Mouse (Mus musculus): Measurements from ENCODE around the gene Mrps12. TPM values are rescaled to one million over a fixed set of nuclear protein-coding genes. Genes with fewer than 3 reads are reported as not detected.

Gene Mrps12
- polyA plus RNA-seq, 1 experiment from 2014 or later = 118 TPM

DNA sequence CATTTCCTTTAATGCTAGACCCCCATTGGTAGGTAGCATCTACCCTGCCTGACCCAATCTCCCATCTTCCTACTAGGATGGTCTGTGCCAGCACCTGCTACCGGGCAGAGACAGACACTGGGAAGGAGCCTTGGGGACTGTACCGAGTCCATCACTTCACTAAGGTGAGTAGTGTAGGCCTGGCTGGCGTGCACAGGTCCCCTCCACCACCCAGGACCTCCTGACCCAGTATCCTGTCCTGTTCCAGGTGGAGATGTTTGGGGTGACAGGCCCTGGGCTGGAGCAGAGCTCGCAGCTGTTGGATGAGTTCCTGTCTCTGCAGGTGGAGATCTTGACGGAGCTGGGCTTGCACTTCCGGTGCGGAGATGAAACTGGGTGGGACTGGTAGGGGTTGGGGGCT lies 8.3 kb upstream of the Mrps12 start:
- TF ChIP-seq CTCF (IDR thresholded peaks at IDR 0.05; ENCODE audit: low read depth) (no peak), EP300 (optimal IDR thresholded peaks at IDR 0.05) (no peak)
- peaks cover 6% of the 10 kb centered on the region; the same call in 1 of the 2 replicates for H3K36me3 ChIP-seq (ENCODE audit: control insufficient read depth, insufficient read depth, low read length)
- H3K9me3 ChIP-seq (ENCODE audit: control insufficient read depth, low read length) = no peaks in the 10 kb centered on the region
- H3K4me2 ChIP-seq (replicated peaks; ENCODE audit: low read depth) = no peak overlapping the region
- no peak overlapping the region for H3K4me3 ChIP-seq (ENCODE audit: low read depth, low read length)
- ATAC-seq (ENCODE audit: low FRiP score, low TSS enrichment) (no peak), DNase-seq (ENCODE audit: low spot score) (no peak)
- 87% methylated on average over 7 of the region's 7 CpGs for WGBS
- H3K4me1 ChIP-seq (replicated peaks; ENCODE audit: control insufficient read depth, insufficient read depth) = no peaks in the 10 kb centered on the region
- no peak overlapping the region for H3K27ac ChIP-seq (replicated peaks)
- no peaks in the 10 kb centered on the region for H3K27me3 ChIP-seq (ENCODE audit: control insufficient read depth, insufficient read depth, low read length)
- H3K9ac ChIP-seq (ENCODE audit: low read length) = no peak overlapping the region

DNA sequence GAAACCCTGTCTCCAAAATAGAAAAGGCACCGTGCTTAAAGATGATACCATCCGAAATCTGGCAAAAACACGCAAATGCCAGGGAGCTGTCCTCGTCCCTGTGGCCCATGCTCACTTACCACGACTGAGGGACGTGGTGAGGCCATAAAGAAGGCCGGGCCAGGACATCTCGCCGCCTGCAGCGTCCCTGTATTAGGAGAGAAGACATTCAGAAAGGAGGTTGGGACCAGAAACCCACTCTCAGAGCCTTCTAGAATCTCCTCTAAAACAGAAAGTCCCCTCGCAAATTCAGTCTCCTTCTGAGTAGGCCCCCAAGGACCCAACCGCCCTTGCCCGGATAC lies 282 bp downstream of the Mrps12 start:
- H3K27ac ChIP-seq (replicated peaks) = peak overlapping the region; percentile 81
- peak overlapping the region; percentile 70 for H3K9ac ChIP-seq (ENCODE audit: low read length)
- H3K4me2 ChIP-seq (replicated peaks; ENCODE audit: low read depth) = peak overlapping the region; percentile 86
- ATAC-seq (ENCODE audit: low FRiP score, low TSS enrichment) (no peak; the same call in none of the 2 replicates), DNase-seq (ENCODE audit: low spot score) (no peak)
- WGBS = 1% methylated on average over 13 of the region's 13 CpGs
- H3K36me3 ChIP-seq (ENCODE audit: control insufficient read depth, insufficient read depth, low read length) = no peaks in the 10 kb centered on the region; the same call in none of the 2 replicates
- H3K4me3 ChIP-seq (ENCODE audit: low read depth, low read length) = peak overlapping the region; percentile 63
- TF ChIP-seq CTCF (IDR thresholded peaks at IDR 0.05; ENCODE audit: low read depth) (no peak), EP300 (optimal IDR thresholded peaks at IDR 0.05) (no peak)
- H3K27me3 ChIP-seq (ENCODE audit: control insufficient read depth, insufficient read depth, low read length) = no peaks in the 10 kb centered on the region
- H3K4me1 ChIP-seq (replicated peaks; ENCODE audit: control insufficient read depth, insufficient read depth) = no peaks in the 10 kb centered on the region
- no peaks in the 10 kb centered on the region for H3K9me3 ChIP-seq (ENCODE audit: control insufficient read depth, low read length)

DNA sequence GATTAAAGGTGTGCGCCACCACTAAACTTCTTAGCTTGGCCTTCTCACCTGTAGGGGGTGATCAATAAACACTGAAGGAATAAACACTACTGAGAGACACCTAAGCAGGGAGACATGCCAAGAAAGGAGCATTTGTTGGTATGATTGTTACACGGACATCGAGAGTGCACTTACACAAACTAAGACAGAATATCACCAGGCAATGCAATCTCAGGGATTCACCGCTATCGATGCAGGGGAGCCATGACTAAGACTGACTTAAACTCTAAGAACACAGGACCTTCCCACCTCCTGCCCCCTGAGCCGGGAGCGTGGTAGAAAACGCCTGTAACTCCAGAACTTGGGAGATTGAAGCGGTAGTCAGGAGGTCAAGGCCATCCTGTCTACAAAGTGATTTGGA lies 671 bp downstream of the Mrps12 start:
- no peak for TF ChIP-seq EP300 (optimal IDR thresholded peaks at IDR 0.05)
- TF ChIP-seq CTCF (IDR thresholded peaks at IDR 0.05; ENCODE audit: low read depth) = peak; percentile 27
- DNase-seq (ENCODE audit: low spot score) = no peak
- no peaks in the 10 kb centered on the region; the same call in none of the 2 replicates for H3K36me3 ChIP-seq (ENCODE audit: control insufficient read depth, insufficient read depth, low read length)
- no peaks in the 10 kb centered on the region for H3K9me3 ChIP-seq (ENCODE audit: control insufficient read depth, low read length)
- no peaks in the 10 kb centered on the region for H3K27me3 ChIP-seq (ENCODE audit: control insufficient read depth, insufficient read depth, low read length)
- WGBS = 29% methylated on average over 9 of the region's 9 CpGs
- peak overlapping the region; percentile 86 for H3K4me2 ChIP-seq (replicated peaks; ENCODE audit: low read depth)
- H3K4me1 ChIP-seq (replicated peaks; ENCODE audit: control insufficient read depth, insufficient read depth) = no peaks in the 10 kb centered on the region
- H3K9ac ChIP-seq (ENCODE audit: low read length) = peak overlapping the region; percentile 70
- H3K4me3 ChIP-seq (ENCODE audit: low read depth, low read length) = peak overlapping the region; percentile 63
- H3K27ac ChIP-seq (replicated peaks) = peak overlapping the region; percentile 81
- no peak for ATAC-seq (ENCODE audit: low FRiP score, low TSS enrichment)

DNA sequence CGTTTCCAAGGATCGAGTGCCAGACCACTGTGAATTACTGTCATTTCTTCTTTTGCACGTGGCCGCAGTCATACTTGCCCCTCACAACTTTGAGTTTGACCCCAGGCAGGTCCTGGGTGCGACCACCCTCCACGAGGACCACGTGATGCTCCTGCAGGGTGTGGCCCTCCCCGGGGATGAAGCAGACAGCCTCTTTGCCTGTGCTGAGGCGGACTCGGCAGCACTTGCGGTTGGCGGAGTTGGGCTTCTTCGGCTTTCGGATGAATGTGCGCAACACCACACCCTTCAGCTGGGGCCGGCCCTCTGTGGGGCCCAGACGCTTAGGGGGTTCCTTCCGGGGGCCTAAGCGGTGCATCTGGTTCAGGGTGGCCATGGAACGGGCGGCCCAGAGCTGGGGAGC lies 1.8 kb downstream of the Mrps12 start:
- H3K9me3 ChIP-seq (ENCODE audit: control insufficient read depth, low read length) = no peaks in the 10 kb centered on the region
- no peaks in the 10 kb centered on the region for H3K27me3 ChIP-seq (ENCODE audit: control insufficient read depth, insufficient read depth, low read length)
- no peaks in the 10 kb centered on the region; the same call in none of the 2 replicates for H3K36me3 ChIP-seq (ENCODE audit: control insufficient read depth, insufficient read depth, low read length)
- no peak overlapping the region for H3K4me2 ChIP-seq (replicated peaks; ENCODE audit: low read depth)
- DNase-seq (ENCODE audit: low spot score) (no peak), ATAC-seq (ENCODE audit: low FRiP score, low TSS enrichment) (no peak)
- H3K9ac ChIP-seq (ENCODE audit: low read length) = no peak overlapping the region
- no peaks in the 10 kb centered on the region for H3K4me1 ChIP-seq (replicated peaks; ENCODE audit: control insufficient read depth, insufficient read depth)
- 93% methylated on average over 21 of the region's 21 CpGs for WGBS
- no peak overlapping the region for H3K27ac ChIP-seq (replicated peaks)
- TF ChIP-seq CTCF (IDR thresholded peaks at IDR 0.05; ENCODE audit: low read depth) (no peak), EP300 (optimal IDR thresholded peaks at IDR 0.05) (no peak)
- no peak overlapping the region for H3K4me3 ChIP-seq (ENCODE audit: low read depth, low read length)

DNA sequence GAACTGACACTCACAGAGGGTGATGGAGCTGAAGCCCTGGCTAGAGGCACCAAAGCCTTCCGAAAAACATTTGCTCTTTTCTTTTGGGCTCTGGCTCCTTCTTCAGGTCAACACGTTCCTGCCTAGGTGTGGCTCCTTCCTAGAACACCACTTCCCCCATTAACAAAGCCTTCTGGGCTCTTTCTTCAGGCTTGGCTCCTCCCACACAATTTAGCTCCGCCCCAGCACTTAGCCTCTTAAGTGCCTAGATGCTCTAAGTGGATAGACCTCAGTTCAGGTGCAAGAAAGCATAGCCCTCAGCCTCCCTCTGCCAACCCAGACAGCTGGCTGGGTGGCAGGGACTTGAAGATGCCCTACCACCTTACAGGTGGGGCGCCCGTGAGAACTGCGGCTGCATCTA lies 5.9 kb downstream of the Mrps12 start:
- no peaks in the 10 kb centered on the region for H3K9me3 ChIP-seq (ENCODE audit: control insufficient read depth, low read length)
- no peak overlapping the region for H3K4me3 ChIP-seq (ENCODE audit: low read depth, low read length)
- no peak overlapping the region for H3K4me2 ChIP-seq (replicated peaks; ENCODE audit: low read depth)
- DNase-seq (ENCODE audit: low spot score) (no peak), ATAC-seq (ENCODE audit: low FRiP score, low TSS enrichment) (no peak)
- no peaks in the 10 kb centered on the region for H3K27me3 ChIP-seq (ENCODE audit: control insufficient read depth, insufficient read depth, low read length)
- H3K36me3 ChIP-seq (ENCODE audit: control insufficient read depth, insufficient read depth, low read length) = no peaks in the 10 kb centered on the region; the same call in none of the 2 replicates
- 73% methylated on average over 6 of the region's 6 CpGs for whole genome bisulfite sequencing
- TF ChIP-seq EP300 (optimal IDR thresholded peaks at IDR 0.05) (no peak), CTCF (IDR thresholded peaks at IDR 0.05; ENCODE audit: low read depth) (no peak)
- no peak overlapping the region for H3K27ac ChIP-seq (replicated peaks)
- no peak overlapping the region for H3K9ac ChIP-seq (ENCODE audit: low read length)
- peaks cover 4% of the 10 kb centered on the region; the same call in 1 of the 2 replicates for H3K4me1 ChIP-seq (replicated peaks; ENCODE audit: control insufficient read depth, insufficient read depth)

DNA sequence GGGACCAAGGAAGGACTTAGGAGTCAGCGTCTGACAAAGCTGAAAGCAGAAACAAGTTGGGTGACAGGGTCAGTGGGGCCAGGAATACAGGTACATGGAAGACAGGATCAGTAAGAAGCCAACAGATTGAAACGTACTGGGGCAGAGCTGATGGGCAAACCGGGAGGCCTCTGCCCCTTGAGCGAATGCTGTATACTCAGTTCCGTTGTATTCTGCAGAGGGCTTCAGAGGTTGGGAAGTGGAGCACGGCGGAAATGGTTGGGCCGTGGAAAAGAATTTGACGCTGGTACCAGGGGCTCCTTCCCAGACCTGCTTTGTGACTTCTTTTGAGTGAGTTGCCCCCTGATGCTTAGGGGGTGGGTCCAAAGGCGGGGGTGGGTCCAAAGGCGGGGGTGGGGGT lies 8.4 kb downstream of the Mrps12 start:
- peaks cover 4% of the 10 kb centered on the region; the same call in 1 of the 2 replicates for H3K4me1 ChIP-seq (replicated peaks; ENCODE audit: control insufficient read depth, insufficient read depth)
- H3K27me3 ChIP-seq (ENCODE audit: control insufficient read depth, insufficient read depth, low read length) = no peaks in the 10 kb centered on the region
- no peaks in the 10 kb centered on the region for H3K9me3 ChIP-seq (ENCODE audit: control insufficient read depth, low read length)
- DNase-seq (ENCODE audit: low spot score) = no peak
- no peaks in the 10 kb centered on the region; the same call in none of the 2 replicates for H3K36me3 ChIP-seq (ENCODE audit: control insufficient read depth, insufficient read depth, low read length)
- peak overlapping the region; percentile 34; the same call in 1 of the 2 replicates for H3K4me3 ChIP-seq (ENCODE audit: low read depth, low read length)
- TF ChIP-seq EP300 (optimal IDR thresholded peaks at IDR 0.05) (no peak), CTCF (IDR thresholded peaks at IDR 0.05; ENCODE audit: low read depth) (no peak)
- peak; percentile 3; the same call in 1 of the 2 replicates for ATAC-seq (ENCODE audit: low FRiP score, low TSS enrichment)
- peak overlapping the region; percentile 66 for H3K4me2 ChIP-seq (replicated peaks; ENCODE audit: low read depth)
- 24% methylated on average over 11 of the region's 11 CpGs for WGBS
- H3K27ac ChIP-seq (replicated peaks) = no peak overlapping the region
- no peak overlapping the region for H3K9ac ChIP-seq (ENCODE audit: low read length)

Data from stomach, postnatal 0 days (tissue).